Mouse (Mus musculus) CD8-positive naive resting alpha-beta T cell, adult 2 months (primary cell): ENCODE results near the gene Sptssa.
A peak's percentile ranks its signal among the peaks of the same experiment; 100 is the strongest.
"Not testable (repeated sequence)": the region's sequence is repeated elsewhere in the genome, so short reads cannot be mapped to it uniquely, and the experiment has no call there.

ENCODE experiments used
- DNase-seq, 2 experiments: peaks; one replicate each; pipeline ENCODE4 v3.0.0; 2022; ENCODE audit warnings: low read depth in 2 of 2, low spot score in 2 of 2

Sptssa gene

GRCm38 (mm10) chr12:54656396-54657171 is at the start of gene Sptssa:
Gene Sptssa, minus strand, starts transcription at chr12:54656573.
- DNase-seq = peak; percentile 88 to 89

- no peak for DNase-seq
Observed at GRCm38 (mm10) chr12:54699394-54699793, 43.0 kb upstream of the Sptssa start.

- DNase-seq = no peak
Observed at GRCm38 (mm10) chr12:54697791-54698250, 41.4 kb upstream of the Sptssa start.

- peak; percentile 41 to 45 for DNase-seq
Observed at GRCm38 (mm10) chr12:54697003-54697597, 40.7 kb upstream of the Sptssa start.

- DNase-seq = peak; percentile 89 to 90
Observed at GRCm38 (mm10) chr12:54696242-54697002, 40.0 kb upstream of the Sptssa start.

- DNase-seq = peak; percentile 90 to 91
Observed at GRCm38 (mm10) chr12:54695511-54696241, 39.3 kb upstream of the Sptssa start, which contains the start of gene Eapp. Gene Eapp, minus strand, starts transcription at chr12:54695897.

GRCm38 (mm10) chr12:54694847-54695510 is 38.6 kb upstream of the Sptssa start:
- no peak for DNase-seq

- DNase-seq = no peak
Observed at GRCm38 (mm10) chr12:54689082-54689481, 32.7 kb upstream of the Sptssa start.

- DNase-seq = no peak
Observed at GRCm38 (mm10) chr12:54683182-54683581, 26.8 kb upstream of the Sptssa start.

GRCm38 (mm10) chr12:54676709-54677108 is 20.3 kb upstream of the Sptssa start:
- DNase-seq = no peak

GRCm38 (mm10) chr12:54675396-54675795 is 19.0 kb upstream of the Sptssa start:
- DNase-seq = no peak

- no peak for DNase-seq
Observed at GRCm38 (mm10) chr12:54671262-54671661, 14.9 kb upstream of the Sptssa start.

GRCm38 (mm10) chr12:54668141-54668540 is 11.8 kb upstream of the Sptssa start:
- DNase-seq = no peak

GRCm38 (mm10) chr12:54665526-54665925 is 9.2 kb upstream of the Sptssa start:
- DNase-seq = no peak

- DNase-seq = not testable (repeated sequence)
Observed at GRCm38 (mm10) chr12:54661470-54661869, 5.1 kb upstream of the Sptssa start.

GRCm38 (mm10) chr12:54659901-54660300 is 3.5 kb upstream of the Sptssa start:
- no peak for DNase-seq

- DNase-seq = no peak
Observed at GRCm38 (mm10) chr12:54658425-54659092, 2.2 kb upstream of the Sptssa start.

- DNase-seq = no peak
Observed at GRCm38 (mm10) chr12:54657951-54658350, 1.6 kb upstream of the Sptssa start.

- DNase-seq = no peak
Observed at GRCm38 (mm10) chr12:54657226-54657625, 853 bp upstream of the Sptssa start.

- DNase-seq = no peak
Observed at GRCm38 (mm10) chr12:54656039-54656395, 356 bp downstream of the Sptssa start.
